Mouse (Mus musculus) cerebellum, postnatal 4 days (tissue): Measurements from ENCODE around the gene Prr3.
"Not testable (repeated sequence)": the region's sequence is repeated elsewhere in the genome, so short reads cannot be mapped to it uniquely, and the experiment has no call there.

Experiments used
- DNase-seq, 2 experiments: peaks; one replicate each; pipeline ENCODE4 v3.0.0; 2022; ENCODE audit warnings: low spot score in 2 of 2, mixed read lengths in 1 of 2

Prr3 gene

GRCm38 (mm10) chr17:35937700-35938348, 42.2 kb downstream of the Prr3 start:
- DNase-seq = peak in 1 of 2 experiments; percentile 35

DNA sequence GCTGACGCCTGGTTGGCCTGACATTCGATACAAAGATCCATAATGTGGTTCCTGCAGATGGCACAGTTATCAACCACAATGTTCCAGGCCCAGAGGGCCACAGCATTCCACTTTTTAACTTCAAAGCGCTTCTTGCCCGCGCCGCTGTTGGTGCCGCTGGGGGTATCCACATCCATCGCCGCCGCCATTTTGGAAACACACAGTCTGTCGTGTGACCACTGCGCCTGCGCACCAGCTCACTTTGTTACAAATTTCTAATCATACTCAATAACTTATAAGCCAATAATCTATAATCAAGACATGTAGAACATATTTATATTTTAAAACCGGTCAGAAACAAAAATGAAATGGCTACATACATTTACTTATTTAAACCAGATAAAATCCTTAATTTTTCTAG, 44.3 kb downstream of the Prr3 start:
- DNase-seq = not testable (repeated sequence)

DNA sequence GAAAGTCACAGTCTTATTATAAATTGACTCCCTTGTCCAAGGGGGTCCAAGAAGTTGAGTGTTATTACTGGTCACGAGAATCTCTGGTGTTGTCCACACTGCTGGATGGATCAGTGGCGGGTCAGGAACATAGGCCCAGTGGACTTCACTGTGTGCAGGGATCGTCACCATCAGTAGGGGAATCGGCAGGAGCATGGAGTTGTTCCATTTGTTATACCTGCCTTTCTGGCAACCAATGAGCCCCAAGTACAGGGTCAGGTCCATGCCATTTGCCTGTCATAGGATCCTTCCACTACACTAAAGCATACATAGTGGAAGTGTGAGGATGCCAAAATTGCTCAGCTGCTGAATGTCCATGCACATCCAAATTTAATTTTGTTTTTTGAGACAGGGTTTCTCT, 47.4 kb downstream of the Prr3 start:
- DNase-seq = no peak

GRCm38 (mm10) chr17:35930627-35931026, 49.4 kb downstream of the Prr3 start:
- no peak for DNase-seq

DNA sequence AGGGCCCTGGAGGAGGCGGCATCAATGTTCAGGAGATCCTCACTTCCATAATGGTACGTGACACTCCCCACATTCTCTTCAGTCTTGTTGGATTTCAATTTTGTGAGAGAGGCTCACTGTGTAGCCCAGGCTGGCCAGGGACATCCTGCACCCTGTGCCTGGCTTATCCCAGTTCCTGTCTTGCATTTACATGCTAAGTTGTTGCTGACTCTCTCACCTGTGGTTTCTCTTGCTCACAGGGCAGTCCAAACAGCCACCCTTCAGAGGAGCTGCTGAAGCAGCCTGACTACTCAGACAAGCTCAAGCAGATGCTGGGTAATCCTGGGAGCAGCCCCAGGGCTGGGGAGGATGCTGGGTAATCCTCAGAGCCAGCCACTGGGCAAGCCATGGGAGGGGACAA, 50.5 kb downstream of the Prr3 start:
- DNase-seq = no peak

- DNase-seq = no peak
Observed at GRCm38 (mm10) chr17:35927471-35927870, 52.6 kb downstream of the Prr3 start.

- DNase-seq = no peak
Observed at GRCm38 (mm10) chr17:35923281-35923680, 56.8 kb downstream of the Prr3 start.

GRCm38 (mm10) chr17:35922566-35922965, 57.5 kb downstream of the Prr3 start:
- DNase-seq = no peak
